Mouse (Mus musculus): Measurements from ENCODE around the gene Khdc1a. TPM values are rescaled to one million over a fixed set of nuclear protein-coding genes. Genes with fewer than 3 reads are reported as not detected.

Gene Khdc1a
- polyA plus RNA-seq (2017; shearing (Covaris generic)): 2.9 TPM

DNA sequence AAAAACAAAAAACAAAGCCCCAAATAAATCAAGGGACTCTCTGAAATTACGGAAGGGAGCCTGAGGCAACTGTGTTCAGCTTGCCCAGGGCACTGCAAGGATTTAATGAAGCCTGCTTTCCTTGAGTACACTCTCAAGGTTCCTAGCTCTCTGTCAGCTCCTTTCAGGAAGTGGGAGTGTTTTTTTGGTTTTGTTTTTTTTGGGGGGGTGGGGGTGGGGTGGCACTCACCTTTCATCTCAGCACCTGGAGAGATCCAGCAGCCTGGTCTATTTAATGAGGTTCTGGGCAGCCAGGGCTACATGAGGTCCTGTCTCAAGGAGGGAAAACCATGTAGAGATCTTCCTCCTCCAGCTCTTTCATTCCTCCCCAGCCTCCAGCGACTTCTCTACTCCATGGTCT, at the start of gene Khdc1a:
Gene Khdc1a (plus strand): TSS at position 301 of the 400 bp plus-strand sequence.

DNA sequence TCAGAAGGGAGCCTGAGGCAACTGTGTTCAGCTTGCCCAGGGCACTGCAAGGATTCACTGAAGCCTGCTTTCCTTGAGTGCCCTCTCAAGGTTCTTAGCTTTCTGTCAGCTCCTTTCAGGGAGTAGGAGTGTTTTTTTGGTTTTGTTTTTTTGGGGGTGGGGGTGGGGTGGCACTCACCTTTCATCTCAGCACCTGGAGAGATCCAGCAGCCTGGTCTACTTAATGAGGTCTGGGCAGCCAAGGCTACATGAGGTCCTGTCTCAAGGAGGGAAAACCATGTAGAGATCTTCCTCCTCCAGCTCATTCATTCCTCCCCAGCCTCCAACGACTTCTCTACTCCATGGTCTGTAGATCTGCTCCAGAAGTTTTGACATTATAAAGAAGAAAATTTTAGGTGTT, 18.6 kb downstream of the Khdc1a start, which contains the start of gene Khdc1c:
Gene Khdc1c (plus strand): TSS at position 301 of the 400 bp plus-strand sequence.

DNA sequence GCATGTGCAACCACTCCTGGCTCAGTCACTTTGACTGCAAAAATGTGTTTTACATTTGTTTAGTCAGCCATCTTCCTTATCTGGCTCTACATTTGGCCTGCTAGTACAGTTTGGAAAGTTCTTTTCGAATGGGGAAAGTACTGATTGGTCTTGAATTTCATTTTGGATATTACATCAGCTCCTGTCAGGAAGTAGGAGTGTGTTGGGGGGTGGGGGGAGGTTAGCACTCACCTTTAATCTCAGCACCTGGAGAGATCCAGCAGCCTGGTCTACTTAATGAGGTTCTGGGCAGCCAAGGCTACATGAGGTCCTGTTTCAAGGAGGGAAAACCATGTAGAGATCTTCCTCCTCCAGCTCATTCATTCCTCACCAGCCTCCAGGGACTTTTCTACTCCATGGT, 33.8 kb downstream of the Khdc1a start, which contains the start of gene Khdc1b:
Gene Khdc1b (plus strand): TSS at position 301 of the 400 bp plus-strand sequence.

Other genes with a start within 250 kb of the Khdc1a start
- 5.0 TPM for gene Tmem14a, start 131.1 kb upstream of the Khdc1a start, polyA plus RNA-seq (2017; shearing (Covaris generic))
- gene Gsta3, start 109.1 kb upstream of the Khdc1a start, polyA plus RNA-seq (2017; shearing (Covaris generic)): 1.3 TPM
- gene Khdc1c, start 18.7 kb downstream of the Khdc1a start, polyA plus RNA-seq (2017; shearing (Covaris generic)): not detected
- 0.26 TPM for gene Khdc1b, start 33.9 kb downstream of the Khdc1a start, polyA plus RNA-seq (2017; shearing (Covaris generic))